Mouse (Mus musculus) heart, embryonic 14.5 days (tissue): ENCODE results near the gene Snd1. TPM values are rescaled to one million over a fixed set of nuclear protein-coding genes. Genes with fewer than 3 reads are reported as not detected.

Source experiments
- ATAC-seq: fragments of 200-750 bp; cut with Nextera tagmentation; 2 replicates; pipeline ENCODE4 v1.8.0; 2017; ENCODE audit warnings: low read depth, moderate TSS enrichment; ENCODE audit not compliant: insufficient number of reproducible peaks, insufficient read depth, low FRiP score
- H3K27ac ChIP-seq, 2 experiments: fragments of 200-500 bp in 1 of 2; fragments of 300-500 bp in 1 of 2; sonication (generic) in 1 of 2; replicated peaks in 1 of 2; 2 replicates each; pipeline ENCODE4 v1.5.1; 2012 to 2014; ENCODE audit warnings: low read depth in 2 of 2, low read length in 2 of 2, control low read depth in 1 of 2, mild to moderate bottlenecking in 1 of 2, mixed read lengths in 1 of 2; ENCODE audit not compliant: control insufficient read depth in 1 of 2, insufficient read depth in 1 of 2
- H3K27me3 ChIP-seq: fragments of 300-500 bp; sonication (generic); 2 replicates; pipeline ENCODE4 v1.6.1; 2014; ENCODE audit warnings: mild to moderate bottlenecking, low read length, control low read depth; ENCODE audit not compliant: control insufficient read depth, insufficient read depth
- H3K36me3 ChIP-seq: fragments of 300-500 bp; sonication (generic); 2 replicates; pipeline ENCODE4 v1.6.1; 2014; ENCODE audit warnings: mild to moderate bottlenecking, control low read depth, low read length, mixed read lengths; ENCODE audit not compliant: control insufficient read depth, insufficient read depth
- H3K4me1 ChIP-seq, 2 experiments: fragments of 200-500 bp in 1 of 2; fragments of 300-500 bp in 1 of 2; sonication (generic) in 1 of 2; 2 replicates each; pipeline ENCODE4 v1.6.1; 2012 to 2014; ENCODE audit warnings: low read length in 2 of 2, control low read depth in 1 of 2, mixed read lengths in 1 of 2; ENCODE audit not compliant: control insufficient read depth in 2 of 2, insufficient read depth in 2 of 2
- H3K4me2 ChIP-seq: fragments of 300-500 bp; sonication (generic); 2 replicates; pipeline ENCODE4 v1.6.1; 2014; ENCODE audit warnings: mild to moderate bottlenecking, low read length
- H3K4me3 ChIP-seq, 2 experiments: fragments of 200-500 bp in 1 of 2; fragments of 300-500 bp in 1 of 2; sonication (generic) in 1 of 2; 2 replicates each; pipeline ENCODE4 v1.5.1; 2012 to 2014; ENCODE audit warnings: low read length in 2 of 2, mild to moderate bottlenecking in 2 of 2, control low read depth in 1 of 2, low read depth in 1 of 2, moderate library complexity in 1 of 2; ENCODE audit not compliant: control insufficient read depth in 1 of 2, insufficient read depth in 1 of 2
- H3K9ac ChIP-seq: fragments of 300-500 bp; sonication (generic); 2 replicates; pipeline ENCODE4 v1.6.1; 2014; ENCODE audit warnings: mild to moderate bottlenecking, low read length
- H3K9me3 ChIP-seq: fragments of 300-500 bp; sonication (generic); 2 replicates; pipeline ENCODE4 v1.6.1; 2016; ENCODE audit warnings: low read length, control low read depth; ENCODE audit not compliant: control insufficient read depth
- WGBS: fragments of 180-500 bp; shearing (Covaris S2); extraction: QIAGEN DNeasy Blood & Tissue Kit; methylation state at CpG from one replicate; pipeline ENCODE4 v1.1.7; 2014; 5-methylcytosine and 5-hydroxymethylcytosine counted together
- polyA plus RNA-seq: library from polyadenylated mRNA; unstranded; fragments of >200 nt; fragmentation: Nextera tagmentation; extraction: Ambion mirVana; gene quantifications from 2 replicates; pipeline ENCODE4 v1.2.1, GENCODE M21; 2014

The Snd1 gene
- polyA plus RNA-seq, 1 experiment from 2014 or later, result 80.0 TPM

DNA sequence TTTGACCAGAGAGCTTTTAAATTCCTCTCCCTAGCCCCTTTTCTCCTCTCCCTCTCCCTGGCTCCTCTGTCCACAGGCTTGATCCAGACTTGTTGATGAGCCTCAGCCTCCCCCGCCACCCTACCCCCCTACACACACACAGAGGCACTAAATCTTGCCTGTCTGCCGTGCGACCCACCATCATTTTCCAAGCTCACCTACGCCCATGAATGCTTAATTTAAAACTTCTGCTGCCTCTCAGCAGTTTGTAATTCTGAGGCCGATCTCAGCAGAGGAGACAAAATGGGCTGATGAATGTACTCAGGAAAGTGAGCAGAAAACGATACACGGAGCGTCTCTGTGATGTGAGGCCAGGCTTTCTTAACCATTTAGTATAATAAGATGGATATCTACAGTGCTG lies 379.7 kb downstream of the Snd1 start:
- ATAC-seq, result no peak
- H3K4me2 ChIP-seq, result no peak overlapping the region
- no peak overlapping the region for H3K4me3 ChIP-seq
- peaks cover 27 to 50% of the 10 kb centered on the region in 2 experiments for H3K4me1 ChIP-seq
- WGBS, result 77% methylated on average over 8 of the region's 8 CpGs
- no peaks in the 10 kb centered on the region for H3K36me3 ChIP-seq
- no peaks in the 10 kb centered on the region for H3K27me3 ChIP-seq
- no peaks in the 10 kb centered on the region for H3K9me3 ChIP-seq
- H3K27ac ChIP-seq, result no peak overlapping the region
- no peak overlapping the region for H3K9ac ChIP-seq

DNA sequence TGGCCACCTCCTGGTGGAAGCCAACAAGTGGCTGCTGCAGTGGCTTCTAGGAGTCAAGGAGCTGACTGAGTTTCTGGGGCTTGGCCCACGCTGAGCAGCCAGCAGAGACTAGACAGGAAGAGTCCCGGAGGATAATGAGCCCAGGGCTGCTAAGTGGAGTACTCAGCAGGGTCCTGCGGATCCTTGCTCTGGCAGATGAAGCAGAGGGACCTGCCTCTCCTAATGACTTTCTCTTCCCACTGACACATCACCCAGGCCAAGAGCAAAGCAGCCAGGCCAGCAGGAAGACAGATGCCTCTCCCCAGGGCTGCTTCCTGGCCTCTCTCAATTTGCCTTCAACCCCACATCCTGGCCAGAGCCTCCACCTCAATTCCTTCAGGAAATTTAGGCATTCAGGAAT lies 380.5 kb downstream of the Snd1 start:
- Histone ChIP-seq H3K4me1 (peaks cover 24 to 48% of the 10 kb centered on the region in 2 experiments), H3K27me3 (no peaks in the 10 kb centered on the region), H3K9me3 (no peaks in the 10 kb centered on the region), H3K9ac (no peak overlapping the region), H3K27ac (no peak overlapping the region; a peak in 1 of 4 replicates), H3K36me3 (no peaks in the 10 kb centered on the region), H3K4me3 (no peak overlapping the region), H3K4me2 (no peak overlapping the region)
- no peak for ATAC-seq
- WGBS, result 38% methylated on average over 3 of the region's 3 CpGs

DNA sequence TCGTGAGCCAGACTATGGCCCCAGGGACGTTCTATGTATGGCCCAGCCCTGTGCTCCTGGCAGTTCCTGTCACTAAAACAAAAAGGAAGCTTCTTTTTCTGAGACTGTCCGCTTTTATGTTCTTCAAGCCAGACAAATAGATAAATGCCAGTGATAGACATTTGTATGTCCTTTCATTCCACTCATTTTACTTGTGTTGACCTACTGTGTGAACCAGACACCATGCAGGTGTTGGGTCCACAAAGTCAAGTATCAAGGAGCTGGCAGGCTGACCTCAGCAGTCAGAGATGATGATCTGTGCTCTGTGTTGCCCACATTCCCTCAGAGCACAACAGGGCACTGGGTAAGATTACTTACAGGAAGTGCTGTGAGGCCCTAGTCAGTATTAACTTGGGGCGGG lies 381.9 kb downstream of the Snd1 start:
- no peak overlapping the region for H3K9ac ChIP-seq
- H3K27me3 ChIP-seq, result no peaks in the 10 kb centered on the region
- peaks cover 26 to 48% of the 10 kb centered on the region in 2 experiments for H3K4me1 ChIP-seq
- ATAC-seq, result no peak
- no peaks in the 10 kb centered on the region for H3K9me3 ChIP-seq
- no peak overlapping the region for H3K4me2 ChIP-seq
- WGBS, result 63% methylated on average over 4 of the region's 4 CpGs
- peak overlapping the region in 1 of 2 experiments; percentile 47; a peak in 2 of 4 replicates for H3K27ac ChIP-seq
- H3K4me3 ChIP-seq, result no peak overlapping the region
- H3K36me3 ChIP-seq, result no peaks in the 10 kb centered on the region

DNA sequence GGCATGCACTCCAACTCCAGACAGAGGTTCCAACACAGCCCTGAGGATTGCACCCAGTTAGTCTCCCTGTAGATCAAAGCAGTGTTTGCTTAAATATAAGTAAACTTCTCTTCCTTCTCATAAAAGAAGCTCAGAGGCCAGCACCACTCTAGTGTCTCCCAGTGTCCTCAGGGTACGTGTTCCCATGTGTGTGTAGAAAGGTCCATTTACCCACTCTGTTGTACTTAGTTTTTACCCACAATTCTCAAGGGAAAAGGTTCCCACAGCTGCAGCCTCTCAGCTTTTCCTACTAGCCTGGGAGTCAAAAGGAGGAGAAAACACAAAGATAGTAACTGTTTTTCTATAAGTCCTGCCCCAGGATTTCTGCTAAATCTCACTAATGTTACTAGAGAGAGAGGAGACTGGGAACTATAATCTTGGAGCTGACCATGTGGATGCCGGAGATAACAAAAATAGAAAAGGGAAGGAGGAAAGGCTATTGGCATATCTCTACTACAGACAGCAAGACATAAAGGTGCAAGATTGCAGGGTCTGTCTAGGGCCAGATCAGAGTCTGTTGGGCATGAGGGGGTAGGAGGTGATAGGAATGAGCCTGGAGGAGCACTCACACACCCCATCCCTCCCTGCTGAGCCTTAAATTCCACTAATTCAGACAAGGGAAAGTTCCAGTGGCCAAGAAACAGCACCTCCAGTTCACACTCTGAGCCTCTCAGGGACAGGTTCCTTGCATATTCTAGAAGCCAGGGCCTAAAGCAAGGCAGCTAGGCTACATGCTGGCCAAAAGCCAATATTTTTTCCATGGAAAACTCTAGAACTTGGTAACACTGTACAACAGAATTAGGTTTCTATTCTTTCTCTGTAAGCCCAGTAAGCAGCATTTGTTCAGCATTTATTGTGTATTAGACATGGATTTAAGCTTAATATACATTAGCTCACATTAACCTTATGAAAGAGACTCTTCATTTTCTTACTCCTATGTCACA lies 382.6 kb downstream of the Snd1 start:
- Histone ChIP-seq H3K9ac (0 out of 2 replicates have a peak overlapping the region, but pooled peaks have one; percentile 18), H3K4me3 (no peak overlapping the region), H3K9me3 (no peaks in the 10 kb centered on the region), H3K36me3 (no peaks in the 10 kb centered on the region), H3K27ac (peak overlapping the region; percentile 8 to 47; a peak in 2 of 4 replicates), H3K27me3 (no peaks in the 10 kb centered on the region), H3K4me1 (peaks cover 27 to 48% of the 10 kb centered on the region in 2 experiments), H3K4me2 (no peak overlapping the region)
- WGBS, result 26% methylated on average over 2 of the region's 2 CpGs
- 0 out of 2 replicates have a peak, but pooled peaks have one; percentile 40 for ATAC-seq

DNA sequence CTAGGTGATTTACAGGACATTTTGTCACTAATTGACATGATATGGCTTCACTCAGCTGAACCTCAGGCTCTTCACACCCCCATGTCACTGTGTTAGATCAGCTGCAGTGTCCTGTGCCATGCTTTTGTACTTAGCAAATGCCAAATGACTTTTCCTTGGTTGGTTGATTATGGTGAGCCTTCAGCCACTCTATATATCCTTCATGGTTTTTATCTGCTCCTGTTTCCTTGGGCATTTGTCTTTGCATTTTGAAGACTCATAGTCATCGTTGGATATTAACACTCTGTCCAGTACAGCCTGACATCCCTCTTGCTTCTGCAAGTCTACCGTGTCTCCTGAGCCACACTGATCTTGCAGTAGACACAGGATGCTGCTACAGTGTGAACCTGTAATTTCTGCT lies 384.2 kb downstream of the Snd1 start:
- Histone ChIP-seq H3K9me3 (no peaks in the 10 kb centered on the region), H3K27ac (no peak overlapping the region), H3K9ac (no peak overlapping the region), H3K4me1 (peaks cover 18 to 34% of the 10 kb centered on the region in 2 experiments), H3K36me3 (no peaks in the 10 kb centered on the region), H3K4me3 (no peak overlapping the region), H3K27me3 (no peaks in the 10 kb centered on the region), H3K4me2 (no peak overlapping the region)
- ATAC-seq, result no peak
- WGBS, result 92% methylated on average over 2 of the region's 2 CpGs

DNA sequence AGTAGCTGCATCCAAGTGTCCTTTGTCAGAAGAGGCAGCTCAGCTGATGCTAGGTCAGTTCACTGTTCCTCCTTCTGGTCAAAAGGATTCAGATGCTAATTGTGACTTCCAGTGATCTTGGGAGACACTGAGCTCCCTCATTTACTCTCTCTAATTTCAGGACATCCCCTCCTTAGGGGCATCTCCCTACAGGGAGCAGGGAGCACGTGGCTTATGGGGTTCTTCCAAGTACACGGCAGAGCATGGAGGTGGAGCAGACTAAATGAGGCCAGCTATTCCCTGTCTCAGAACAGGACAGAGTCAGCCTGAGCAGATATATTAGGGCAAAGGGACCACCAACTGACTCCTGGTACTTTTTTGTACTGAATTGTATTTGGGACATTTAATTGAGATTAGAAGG lies 385.5 kb downstream of the Snd1 start:
- H3K4me2 ChIP-seq, result no peak overlapping the region
- H3K27ac ChIP-seq, result no peak overlapping the region
- peaks cover 16 to 28% of the 10 kb centered on the region in 2 experiments for H3K4me1 ChIP-seq
- H3K4me3 ChIP-seq, result no peak overlapping the region
- H3K36me3 ChIP-seq, result no peaks in the 10 kb centered on the region
- no peak for ATAC-seq
- WGBS, result 78% methylated on average over 2 of the region's 2 CpGs
- no peaks in the 10 kb centered on the region for H3K9me3 ChIP-seq
- H3K27me3 ChIP-seq, result no peaks in the 10 kb centered on the region
- H3K9ac ChIP-seq, result no peak overlapping the region

DNA sequence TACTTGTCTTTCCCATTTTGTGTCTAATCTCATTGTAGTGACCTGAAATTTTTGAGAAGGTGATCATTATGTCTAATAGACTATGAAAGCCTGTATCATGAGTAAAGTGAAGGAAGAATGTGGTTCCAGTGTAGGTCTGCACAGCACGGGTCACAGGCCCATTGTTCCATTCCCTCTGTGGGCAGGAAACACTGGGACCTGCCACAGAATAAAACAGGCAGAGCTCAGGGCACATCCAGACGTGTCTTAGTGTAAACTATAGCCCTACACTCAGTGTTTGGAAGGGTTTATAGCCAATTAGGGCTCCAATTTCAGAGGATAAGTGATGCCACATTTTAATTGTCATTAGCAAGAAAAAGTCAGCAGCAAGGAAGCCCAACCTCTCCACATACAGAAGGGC lies 386.0 kb downstream of the Snd1 start:
- 62% methylated on average over 2 of the region's 2 CpGs for WGBS
- H3K36me3 ChIP-seq, result no peaks in the 10 kb centered on the region
- H3K9me3 ChIP-seq, result no peaks in the 10 kb centered on the region
- ATAC-seq, result no peak
- H3K9ac ChIP-seq, result no peak overlapping the region
- H3K4me1 ChIP-seq, result peaks cover 16 to 26% of the 10 kb centered on the region in 2 experiments
- no peaks in the 10 kb centered on the region for H3K27me3 ChIP-seq
- H3K4me2 ChIP-seq, result no peak overlapping the region
- H3K4me3 ChIP-seq, result no peak overlapping the region
- no peak overlapping the region for H3K27ac ChIP-seq
